Mouse (Mus musculus) 416B (cell line): ENCODE results near the gene Alg2.
A peak's percentile ranks its signal among the peaks of the same experiment; 100 is the strongest.

Experiments used
- DNase-seq: peaks from one replicate; pipeline ENCODE4 v3.0.0; 2011; ENCODE audit warnings: low read depth

The Alg2 gene

GRCm38 (mm10) chr4:47473968-47474729, at the start of gene Alg2, which contains the start of gene Sec61b:
Alg2 (minus strand) TSS chr4:47474333.
Sec61b (plus strand) TSS chr4:47474658.
- DNase-seq = peak; percentile 99

DNA sequence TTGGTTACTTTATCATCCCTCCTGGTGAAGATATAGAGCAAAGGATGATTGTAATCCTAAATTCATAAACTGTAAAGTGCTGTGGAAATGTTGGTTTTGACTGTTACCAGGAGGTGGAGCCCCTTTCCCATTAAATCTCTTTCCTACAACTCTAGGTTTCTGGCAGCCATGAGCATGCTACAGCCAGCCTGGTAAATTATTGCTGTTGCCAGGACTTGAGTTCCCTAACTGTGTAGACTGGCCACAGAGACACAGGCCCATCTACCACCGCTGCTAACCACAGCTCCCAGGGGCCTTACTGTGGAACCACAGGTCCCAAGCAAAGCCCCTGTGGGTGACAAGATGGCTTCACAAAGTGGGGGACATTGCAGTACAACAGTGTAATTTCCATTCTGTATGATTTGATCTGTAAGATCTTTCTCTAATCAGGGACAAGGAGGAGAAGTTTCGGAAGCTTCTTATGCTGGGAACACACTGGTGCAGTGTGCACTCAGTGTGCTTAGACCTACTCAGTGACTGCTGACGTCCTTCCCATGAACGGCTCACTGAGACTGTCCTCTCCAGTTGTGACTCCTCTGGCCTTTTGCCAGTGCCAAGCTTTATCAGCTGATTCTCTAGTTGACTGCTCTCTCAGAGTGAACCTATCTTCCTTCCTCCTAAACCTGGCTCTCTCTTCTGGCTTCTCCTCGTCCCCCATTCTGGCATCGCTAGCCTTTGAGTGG, 47.9 kb upstream of the Alg2 start:
- DNase-seq = peak; percentile 24

- DNase-seq = no peak
These were observed 45.9 kb upstream of the Alg2 start for GRCm38 (mm10) chr4:47520076-47520475.

GRCm38 (mm10) chr4:47518551-47519181, 44.5 kb upstream of the Alg2 start:
- no peak for DNase-seq

GRCm38 (mm10) chr4:47504841-47505517, 30.8 kb upstream of the Alg2 start:
- no peak for DNase-seq

- no peak for DNase-seq
These were observed 28.9 kb upstream of the Alg2 start for GRCm38 (mm10) chr4:47503045-47503444.

DNA sequence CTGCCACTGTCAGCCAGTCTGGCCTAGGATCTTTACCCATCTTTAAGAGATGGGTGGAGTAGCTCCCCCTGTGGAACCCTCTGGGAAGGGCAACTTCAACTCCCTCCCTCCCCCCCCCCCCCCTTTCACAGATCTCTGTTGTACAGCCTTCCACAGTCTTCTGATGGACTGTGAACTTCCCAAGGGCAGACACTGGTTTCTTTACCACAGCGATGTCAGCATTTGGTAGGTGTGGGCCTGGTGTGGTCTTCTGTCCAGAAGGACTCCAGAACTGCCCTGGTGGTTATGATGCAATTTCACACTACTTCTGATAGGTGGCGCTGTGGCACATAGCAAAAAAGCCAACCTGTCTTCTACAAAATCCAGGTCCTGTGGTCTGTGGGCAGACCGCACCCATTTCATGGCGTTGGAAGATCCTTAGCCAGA, 28.4 kb upstream of the Alg2 start:
- peak; percentile 69 for DNase-seq

DNA sequence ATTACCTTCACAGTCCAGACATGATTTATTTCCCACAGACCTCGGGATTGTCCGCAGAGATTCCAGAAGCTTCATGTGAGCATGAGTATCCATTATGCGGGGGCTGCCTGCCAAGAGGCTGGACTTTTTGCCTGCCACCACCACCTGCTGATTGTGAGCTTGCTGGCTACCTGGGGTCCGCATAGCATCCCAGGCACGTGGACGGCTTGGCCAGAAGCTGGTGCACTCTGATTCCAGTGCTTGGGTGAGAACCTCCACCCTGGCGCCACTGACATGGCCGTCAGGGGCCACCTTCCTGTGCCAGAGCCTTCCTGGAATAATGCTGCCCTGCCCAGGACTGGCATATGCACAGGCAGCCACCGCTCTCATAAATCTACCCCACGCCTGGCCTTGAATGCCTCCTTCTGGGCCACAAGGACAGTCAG, 25.0 kb upstream of the Alg2 start:
- no peak for DNase-seq

- no peak for DNase-seq
These were observed 23.8 kb upstream of the Alg2 start for GRCm38 (mm10) chr4:47497811-47498385.

GRCm38 (mm10) chr4:47494686-47495085, 20.6 kb upstream of the Alg2 start:
- peak; percentile 72 for DNase-seq

- no peak for DNase-seq
These were observed 20.0 kb upstream of the Alg2 start for GRCm38 (mm10) chr4:47494137-47494536.

GRCm38 (mm10) chr4:47493456-47493855, 19.3 kb upstream of the Alg2 start:
- no peak for DNase-seq

DNA sequence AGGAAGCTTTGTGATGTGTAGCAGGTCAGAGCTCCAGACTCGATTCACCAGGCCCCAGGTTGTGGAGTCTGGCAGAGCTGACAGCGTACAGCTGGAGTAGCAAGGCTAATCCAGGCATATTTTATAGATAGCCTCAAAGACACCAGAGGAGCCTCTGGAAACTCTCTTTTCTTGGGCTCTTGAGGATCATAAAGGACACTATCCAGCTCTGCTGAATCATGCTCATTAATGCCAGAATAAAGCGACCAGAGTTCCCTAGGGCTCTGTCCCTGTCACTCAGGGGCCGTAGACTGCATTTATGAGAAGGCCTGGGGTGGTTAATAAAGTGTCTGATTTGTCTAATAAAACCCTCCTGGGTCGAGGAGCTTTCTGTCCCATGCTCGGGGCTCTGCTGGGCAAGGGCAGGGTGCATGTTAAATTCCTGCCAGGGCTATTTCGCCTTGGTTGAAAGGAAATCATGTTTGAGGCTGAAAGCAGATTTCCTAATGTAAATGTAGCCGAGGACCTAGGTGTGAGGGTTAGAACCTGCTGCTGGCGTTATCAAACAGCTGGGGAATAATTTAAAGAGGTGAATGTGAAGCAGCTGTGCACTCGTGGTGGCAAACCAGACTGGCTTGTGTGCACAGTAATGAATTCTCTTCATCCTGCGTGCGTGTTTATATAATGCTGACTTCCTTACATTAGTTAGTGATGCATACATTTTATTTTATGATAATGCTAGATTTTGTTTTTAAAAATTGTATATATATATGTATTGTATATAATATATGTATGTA, 18.4 kb upstream of the Alg2 start:
- no peak for DNase-seq

DNA sequence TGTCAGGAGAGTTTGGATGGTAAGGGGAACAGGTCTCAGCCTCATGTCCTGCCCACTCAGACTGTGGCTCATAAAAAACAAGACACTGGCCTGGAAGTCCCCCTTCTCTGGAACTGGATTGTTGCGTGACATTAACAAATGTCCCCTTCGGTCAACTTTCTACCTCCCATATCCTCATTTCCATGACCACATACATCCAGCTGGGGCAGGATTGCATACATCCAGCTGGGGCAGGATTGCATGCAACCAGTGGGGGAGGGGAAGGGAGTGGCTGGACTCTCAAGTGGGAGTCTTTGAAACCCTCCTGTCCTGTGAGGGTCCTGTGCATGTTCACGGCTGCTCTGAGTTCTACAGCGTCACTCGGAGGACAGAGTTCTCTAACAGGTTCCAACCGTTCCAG, 17.1 kb upstream of the Alg2 start:
- no peak for DNase-seq

DNA sequence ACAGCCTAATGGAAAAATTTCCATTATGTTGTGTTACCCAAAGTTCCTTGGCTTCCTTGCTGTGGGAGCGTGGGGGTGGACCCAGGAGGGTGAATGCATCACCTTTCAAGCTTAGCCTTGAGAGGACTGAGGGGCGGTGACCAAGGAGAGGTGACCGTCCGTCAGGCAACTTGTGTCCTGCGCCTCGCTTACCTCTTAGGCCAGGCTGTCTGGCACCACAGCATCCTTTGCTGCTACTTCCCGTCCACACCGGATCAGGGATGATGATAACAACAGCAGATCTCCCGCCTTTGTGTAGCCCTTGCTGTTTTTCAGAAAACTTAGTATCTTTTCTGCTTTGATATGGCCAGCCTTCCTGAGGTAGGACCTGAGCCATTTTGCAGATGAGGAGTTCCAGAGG, 6.4 kb upstream of the Alg2 start:
- no peak for DNase-seq

GRCm38 (mm10) chr4:47480095-47480494, 6.0 kb upstream of the Alg2 start:
- no peak for DNase-seq

- no peak for DNase-seq
These were observed 3.4 kb upstream of the Alg2 start for GRCm38 (mm10) chr4:47477539-47477938.

DNA sequence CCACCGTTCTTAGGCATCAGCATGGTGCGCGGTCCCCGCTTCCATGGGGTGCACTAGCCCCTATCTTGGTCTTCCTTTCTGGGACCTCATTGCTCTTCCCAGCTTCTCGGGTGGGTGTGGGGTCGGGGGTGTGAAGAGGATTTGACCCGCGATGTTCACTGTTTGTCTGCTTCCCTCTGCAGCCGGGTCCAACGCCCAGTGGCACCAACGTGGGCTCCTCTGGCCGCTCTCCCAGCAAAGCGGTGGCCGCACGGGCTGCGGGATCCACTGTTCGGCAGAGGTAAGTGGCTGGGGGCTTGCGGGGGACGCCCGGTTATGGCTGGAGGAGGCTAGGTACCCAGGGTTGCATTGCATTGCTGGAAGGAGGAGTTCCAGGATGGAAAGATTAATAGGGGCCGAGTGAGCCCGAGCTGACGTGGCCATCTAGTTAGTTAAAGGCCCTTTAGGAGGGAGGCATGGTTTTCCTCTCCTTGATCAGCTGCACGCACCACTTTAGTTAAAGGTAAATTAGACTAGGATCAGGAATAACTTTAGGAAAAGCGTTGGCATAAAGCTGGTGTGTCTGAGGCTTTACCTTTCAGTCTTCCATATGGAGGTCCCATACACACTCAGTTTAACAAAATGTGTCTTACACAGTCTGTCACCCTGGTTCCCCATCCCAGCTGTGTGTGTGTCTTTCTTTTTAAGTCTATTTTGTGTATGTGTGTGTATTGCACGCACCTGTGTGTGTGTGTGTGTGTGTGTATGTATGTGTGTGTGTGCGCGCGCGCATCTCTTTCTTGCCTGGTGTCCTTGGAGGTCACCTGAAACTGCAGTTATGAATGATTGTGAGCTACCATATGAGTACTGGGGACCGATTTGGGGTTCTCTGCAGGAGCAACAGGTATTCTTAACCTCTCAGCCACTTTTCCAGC, 854 bp upstream of the Alg2 start:
- peak; percentile 26 for DNase-seq

GRCm38 (mm10) chr4:47473586-47473967, 556 bp downstream of the Alg2 start:
- no peak for DNase-seq

DNA sequence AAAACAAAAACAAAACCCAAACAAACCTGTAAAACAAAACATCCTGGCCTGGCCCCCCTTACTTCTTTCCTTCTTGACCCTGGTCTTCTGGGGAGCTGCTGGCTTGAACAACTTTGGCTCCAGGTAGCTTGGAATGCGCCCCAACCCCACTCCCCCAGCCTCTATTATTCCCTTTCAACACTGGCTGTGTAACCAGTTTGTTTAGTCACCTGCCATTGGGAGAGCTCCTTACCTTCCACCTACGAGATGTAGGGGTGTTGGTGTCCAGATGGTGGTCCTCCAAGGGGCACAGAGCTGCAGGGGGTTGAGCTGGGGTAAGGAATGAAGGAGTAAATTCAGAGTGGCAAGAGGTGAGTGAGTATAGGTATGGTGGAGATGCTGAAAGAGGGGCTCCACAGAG, 6.9 kb downstream of the Alg2 start:
- no peak for DNase-seq
